Mouse (Mus musculus): ENCODE data around the gene Os9. TPM values are rescaled to one million over a fixed set of nuclear protein-coding genes. Genes with fewer than 3 reads are reported as not detected.
A peak's percentile ranks its signal among the peaks of the same experiment; 100 is the strongest.
"Not testable (repeated sequence)": the region's sequence is repeated elsewhere in the genome, so short reads cannot be mapped to it uniquely, and the experiment has no call there.

Os9 gene
- total RNA-seq, 2 experiments from 2014 or later: 25.2 to 29.7 TPM

DNA sequence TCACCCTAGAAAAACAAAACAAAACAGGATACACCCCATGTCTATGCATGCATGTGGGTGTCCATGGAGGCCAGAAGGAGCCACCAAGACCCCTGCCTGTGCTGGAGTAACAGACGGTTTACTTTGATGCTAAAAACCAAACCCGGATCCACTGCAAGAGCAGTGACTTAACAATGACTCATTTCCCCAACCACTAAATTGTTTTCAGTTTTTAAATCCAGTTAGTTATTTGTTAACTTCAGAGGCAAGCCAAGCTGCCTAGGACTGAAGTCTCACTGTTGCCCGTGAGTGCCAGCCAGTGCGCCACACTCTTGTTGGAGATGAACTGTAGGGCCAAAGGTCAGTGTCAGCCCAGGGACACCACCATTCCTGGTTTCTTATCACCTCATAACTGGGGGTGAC lies 29.5 kb upstream of the Os9 start:
- no peak for DNase-seq
- intact Hi-C loops (cut with DNase I): no loop called here

DNA sequence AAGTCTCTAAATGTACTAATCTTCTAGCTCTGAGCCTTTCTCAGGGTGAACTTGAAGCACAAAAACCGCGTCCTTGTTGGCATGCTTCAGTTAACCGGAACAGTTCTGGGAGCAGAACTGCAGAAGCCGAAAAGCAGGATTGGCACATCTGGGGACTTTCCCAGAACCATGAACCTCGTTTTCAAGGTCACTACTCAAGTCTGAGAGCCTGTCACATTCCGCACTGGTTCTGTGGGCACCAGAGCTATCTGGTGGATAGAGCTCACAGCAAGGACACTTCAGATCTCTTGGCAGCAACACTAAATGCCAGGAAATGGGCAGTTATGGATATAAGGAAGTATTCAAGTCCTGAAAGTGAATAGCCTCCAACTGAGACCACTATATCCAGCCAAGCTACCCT lies 26.2 kb upstream of the Os9 start:
- DNase-seq: no peak
- intact Hi-C loops (cut with DNase I): no loop called here

GRCm38 (mm10) chr10:127145303-127145702 lies 24.4 kb upstream of the Os9 start:
- intact Hi-C loops (cut with DNase I): no loop called here
- DNase-seq: no peak

DNA sequence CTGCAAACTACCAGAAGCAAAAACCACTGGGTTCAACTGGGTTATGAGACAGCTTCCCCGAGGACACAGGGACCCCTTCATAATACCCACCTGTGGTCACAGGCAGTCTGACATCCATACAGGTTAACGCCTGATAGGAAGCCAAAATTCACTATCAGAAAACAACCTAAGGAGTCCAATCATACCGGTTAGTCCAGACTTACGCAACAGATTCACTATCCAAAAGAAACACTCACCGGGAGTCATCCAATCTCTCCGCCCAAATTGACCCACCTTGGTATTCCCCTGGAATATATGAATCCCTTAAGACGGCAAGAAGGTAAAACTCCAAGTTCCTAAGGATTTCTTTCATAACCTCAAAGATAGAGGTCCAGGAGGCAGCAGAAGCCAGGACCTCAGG lies 23.6 kb upstream of the Os9 start:
- no peak for DNase-seq
- intact Hi-C loops (cut with DNase I): no loop called here

DNA sequence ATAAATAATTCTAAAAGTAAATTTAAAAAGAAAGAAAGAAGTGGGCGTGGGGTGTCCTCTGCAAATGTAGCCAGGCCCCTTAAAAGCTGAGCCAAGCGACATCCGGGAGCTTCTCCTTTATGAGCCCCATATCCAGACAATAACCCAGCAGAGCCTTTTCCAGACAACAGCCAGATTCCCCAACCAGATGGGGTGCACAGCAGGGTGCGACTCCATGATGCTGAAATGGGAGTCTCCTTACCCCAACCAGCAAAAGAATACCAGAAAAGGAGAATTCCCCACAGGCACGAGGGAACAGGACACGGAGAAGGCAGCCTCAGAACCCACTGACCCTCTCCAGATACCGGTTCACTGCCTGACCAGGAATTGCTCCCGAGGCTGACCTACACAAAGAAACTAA lies 22.3 kb upstream of the Os9 start:
- intact Hi-C loops (cut with DNase I): no loop called here
- no peak for DNase-seq

DNA sequence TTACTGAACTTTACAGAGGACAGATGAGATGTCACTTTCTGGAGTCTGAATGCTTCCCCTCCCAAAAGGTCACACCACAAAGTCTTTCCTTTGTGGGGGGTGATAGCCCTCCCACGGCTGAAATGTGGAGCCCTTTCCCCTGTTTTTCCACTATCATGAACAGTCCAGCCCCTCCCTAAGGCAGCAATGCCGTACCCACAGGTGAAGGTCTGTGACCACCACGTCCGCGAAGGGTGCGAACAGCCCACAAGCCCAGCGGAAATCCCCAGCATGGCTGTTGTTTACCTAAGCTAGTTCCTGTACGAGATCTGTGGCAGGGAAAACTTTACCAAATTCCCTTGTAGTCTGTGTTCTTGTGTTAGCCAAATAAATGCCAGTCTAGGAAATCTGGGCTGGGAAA lies 20.6 kb upstream of the Os9 start:
- no peak for DNase-seq

GRCm38 (mm10) chr10:127140971-127141370 lies 20.0 kb upstream of the Os9 start:
- no peak for DNase-seq
- intact Hi-C loops (cut with DNase I): no loop called here

More for the DNA sequence above, 20.6 kb upstream of the Os9 start:
- intact Hi-C loops (cut with DNase I): no loop called here

DNA sequence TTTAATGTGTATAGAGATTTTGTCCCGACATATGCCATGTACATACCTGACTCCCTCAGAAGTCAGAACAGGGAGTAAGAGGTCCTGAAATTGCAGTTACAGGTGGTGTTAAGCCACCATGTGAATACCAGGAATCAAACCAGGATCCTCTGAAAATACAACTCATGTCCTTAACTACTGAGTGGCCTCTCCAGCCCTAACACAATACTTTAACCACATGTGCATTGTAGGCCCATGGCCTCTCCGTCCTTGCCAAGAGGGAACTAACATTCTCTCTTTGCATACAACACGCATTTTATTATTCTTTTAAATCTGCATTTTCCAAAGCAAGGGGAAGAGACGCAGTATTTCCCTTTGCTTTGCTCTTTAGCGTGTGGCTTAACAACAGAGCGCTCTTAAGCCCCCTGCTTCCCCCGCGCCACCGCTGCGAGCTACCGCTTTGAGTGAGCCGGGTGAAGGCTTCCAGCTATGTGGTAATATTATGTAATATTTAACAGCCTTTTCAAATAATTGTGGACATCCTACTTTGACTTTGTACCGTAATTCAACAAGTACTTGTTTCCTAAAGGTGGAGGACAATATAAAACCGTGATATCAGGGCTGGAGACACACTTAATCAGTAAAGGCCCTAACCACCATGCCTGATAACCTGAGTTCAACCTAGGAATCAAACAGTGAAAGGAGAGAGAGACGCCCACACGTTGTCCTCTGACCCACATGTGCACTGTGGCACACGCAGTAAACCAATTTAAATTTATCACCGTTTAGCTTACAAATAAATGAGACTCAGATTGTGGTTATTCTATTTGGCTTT lies 17.6 kb upstream of the Os9 start:
- DNase-seq: no peak
- intact Hi-C loops (cut with DNase I): no loop called here

GRCm38 (mm10) chr10:127137896-127138295 lies 17.0 kb upstream of the Os9 start:
- intact Hi-C loops (cut with DNase I): no loop called here
- no peak for DNase-seq

DNA sequence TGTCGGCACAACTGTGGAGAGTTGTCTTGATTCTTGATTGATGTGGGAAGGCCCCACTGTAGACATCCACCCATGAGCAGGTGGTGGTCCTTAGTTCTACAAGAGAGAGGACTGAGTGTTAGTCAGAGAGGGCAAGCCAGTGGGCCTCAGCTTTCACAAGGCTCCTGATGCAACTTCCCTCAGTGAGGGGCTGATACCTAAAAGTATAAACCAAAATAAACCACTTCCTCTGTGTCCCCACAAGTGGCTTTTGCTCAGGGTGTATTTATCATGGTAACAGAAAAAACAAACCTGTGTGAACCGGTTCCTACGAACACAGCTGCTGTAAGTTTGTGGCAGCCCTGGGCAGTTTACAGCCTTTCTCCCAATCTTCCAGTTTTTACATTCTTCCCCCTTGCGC lies 15.6 kb upstream of the Os9 start:
- DNase-seq: no peak
- intact Hi-C loops (cut with DNase I): no loop called here

GRCm38 (mm10) chr10:127135118-127135836 lies 14.3 kb upstream of the Os9 start:
- DNase-seq: no peak
- intact Hi-C loops (cut with DNase I): no loop called here

GRCm38 (mm10) chr10:127134394-127135035 lies 13.6 kb upstream of the Os9 start:
- not testable (repeated sequence) for DNase-seq

GRCm38 (mm10) chr10:127132469-127132868 lies 11.5 kb upstream of the Os9 start:
- no peak for DNase-seq
- intact Hi-C loops (cut with DNase I): no loop called here

More at GRCm38 (mm10) chr10:127134394-127135035, 13.6 kb upstream of the Os9 start:
- intact Hi-C loops (cut with DNase I): not testable (repeated sequence)

DNA sequence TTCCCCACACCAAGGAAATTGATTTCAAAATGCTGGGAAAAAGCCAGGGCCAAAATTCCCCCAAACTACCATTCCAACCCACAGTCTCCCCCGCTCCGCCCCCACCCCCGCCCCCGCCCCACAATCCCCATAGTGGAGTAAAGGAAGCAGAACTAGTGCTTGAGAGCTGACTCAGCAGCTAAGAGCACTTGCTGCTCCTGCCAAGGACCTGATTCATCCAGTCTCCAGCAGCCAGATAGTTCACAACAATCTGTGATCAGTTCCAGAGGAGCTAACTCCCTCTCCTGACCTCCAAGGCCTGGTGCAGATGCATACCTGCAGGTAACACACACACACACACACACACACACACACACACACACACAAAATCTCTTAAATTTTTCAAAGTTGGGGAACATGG lies 8.5 kb upstream of the Os9 start:
- intact Hi-C loops (cut with DNase I): no loop called here
- no peak for DNase-seq

- no peak for DNase-seq
- intact Hi-C loops (cut with DNase I): no loop called here
Observed at GRCm38 (mm10) chr10:127127711-127128279, 6.9 kb upstream of the Os9 start.

- no peak for DNase-seq
- intact Hi-C loops (cut with DNase I): no loop called here
Observed at GRCm38 (mm10) chr10:127126579-127126978, 5.6 kb upstream of the Os9 start.

DNA sequence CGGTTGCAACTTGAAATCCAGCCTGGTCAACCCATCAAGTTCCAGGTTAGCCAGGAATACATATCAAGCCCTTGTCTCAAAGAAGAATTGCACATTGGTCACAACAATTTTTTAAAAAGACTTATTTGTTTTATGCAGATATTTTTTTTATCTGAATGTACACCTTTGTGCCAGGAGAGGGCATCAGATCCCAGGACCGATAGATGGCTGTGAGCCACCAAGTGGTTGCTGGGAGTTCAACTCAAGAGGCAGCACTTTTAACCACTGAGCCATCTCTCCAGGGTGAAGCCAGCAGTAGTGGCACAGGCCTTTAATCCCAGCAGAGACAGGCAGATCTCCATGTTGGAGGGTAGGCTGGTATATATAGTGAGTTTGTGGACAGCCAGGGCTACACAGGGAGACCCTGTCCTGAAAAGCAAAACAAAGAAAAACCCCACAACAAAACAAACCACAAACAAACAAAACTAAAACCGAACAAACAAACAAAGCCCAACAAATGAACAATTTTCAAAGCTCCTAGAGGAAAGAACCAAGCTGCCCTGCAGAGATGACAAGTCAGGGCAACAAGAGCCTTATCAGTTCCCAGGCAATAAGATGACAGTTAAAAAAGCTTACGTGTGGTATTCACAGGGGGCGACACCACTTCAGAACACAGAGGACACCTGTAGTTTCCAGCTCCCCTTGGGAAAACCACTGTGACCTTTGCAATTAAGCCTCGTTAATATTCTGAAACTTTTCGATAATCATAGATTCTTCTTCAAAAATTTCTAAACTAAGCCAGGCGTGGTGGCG lies 4.5 kb upstream of the Os9 start:
- intact Hi-C loops (cut with DNase I): loop anchor here (2.0 kb wide), 1 partner anchor 103 kb away; no protein-coding TSS in a partner anchor
- no peak for DNase-seq

GRCm38 (mm10) chr10:127123436-127123805 lies 2.5 kb upstream of the Os9 start:
- DNase-seq: peak; percentile 56 to 72
- intact Hi-C loops (cut with DNase I): loop anchor here (2.0 to 5.0 kb wide), 2 partner anchors 43 to 214 kb away; no protein-coding TSS in a partner anchor

DNA sequence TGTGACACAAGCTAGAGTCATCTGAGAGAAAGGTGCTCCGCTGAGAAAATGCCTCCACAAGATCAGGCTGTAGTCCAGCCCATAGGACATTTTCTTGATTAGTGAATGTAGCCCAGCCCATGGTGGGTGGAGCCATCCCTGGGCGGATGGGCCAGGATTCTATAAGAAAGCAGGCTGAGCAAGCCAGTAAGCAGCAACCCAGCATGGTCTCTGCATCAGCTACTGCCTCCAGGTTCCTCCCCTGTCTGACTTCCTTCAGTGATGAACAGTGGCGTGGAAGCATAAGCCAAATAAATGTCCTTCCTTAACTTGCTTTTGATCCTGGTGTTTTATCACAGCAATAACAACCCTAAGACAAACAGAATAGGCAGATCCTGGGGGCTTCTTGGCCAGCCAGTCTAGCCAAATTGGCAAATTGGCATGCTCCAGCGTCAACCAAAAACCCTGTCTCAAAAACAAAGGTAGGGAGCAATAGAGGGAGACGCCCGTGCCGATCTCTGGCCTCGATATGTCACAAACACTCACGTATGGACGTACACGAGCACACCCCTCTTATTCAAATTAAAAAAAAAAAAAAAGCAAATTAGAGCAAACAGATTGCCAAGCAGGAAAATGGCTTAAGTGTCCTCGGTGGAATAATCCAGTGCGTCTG lies 2.0 kb upstream of the Os9 start:
- no peak for DNase-seq
- intact Hi-C loops (cut with DNase I): loop anchor here (2.0 to 5.0 kb wide), 2 partner anchors 44 to 214 kb away; no protein-coding TSS in a partner anchor

- intact Hi-C loops (cut with DNase I): loop anchor here (2.0 to 5.0 kb wide), 2 partner anchors 45 to 215 kb away; no protein-coding TSS in a partner anchor
- DNase-seq: no peak
Observed at GRCm38 (mm10) chr10:127122018-127122417, 1.1 kb upstream of the Os9 start.
